Mouse (Mus musculus): ENCODE results near the gene Atp7a.

Gene Atp7a

DNA sequence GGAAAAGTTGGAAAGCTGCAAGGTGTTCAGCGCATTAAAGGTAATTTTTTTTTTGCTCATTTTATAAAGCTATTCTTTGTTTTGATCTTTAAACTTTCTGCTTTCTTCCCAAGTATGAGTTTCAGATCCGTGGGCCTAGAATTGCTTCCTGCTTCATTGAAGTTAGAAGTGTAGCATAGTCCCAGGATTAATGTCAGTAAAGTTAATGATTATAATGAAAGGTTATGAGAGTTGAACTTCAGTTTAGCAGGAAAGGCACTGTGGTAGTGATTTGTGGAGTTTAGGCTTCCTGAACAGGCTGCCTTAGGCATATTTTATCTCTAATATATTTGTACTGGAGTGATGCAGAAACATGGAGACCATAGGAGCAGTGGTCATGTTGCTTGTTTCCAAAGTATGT, 58.5 kb downstream of the Atp7a start:
- H3K9me3 ChIP-seq (ENCODE audit: low read length), result no peaks in the 10 kb centered on the region
- no peak for TF ChIP-seq CTCF (conservative IDR thresholded peaks at IDR 0.05; ENCODE audit: low read length)
- TF ChIP-seq NANOG (IDR thresholded peaks at IDR 0.05; ENCODE audit: borderline replicate concordance, low read length), result no peak
- TF ChIP-seq POU5F1 (IDR thresholded peaks at IDR 0.05; ENCODE audit: borderline replicate concordance, low read length), result no peak

DNA sequence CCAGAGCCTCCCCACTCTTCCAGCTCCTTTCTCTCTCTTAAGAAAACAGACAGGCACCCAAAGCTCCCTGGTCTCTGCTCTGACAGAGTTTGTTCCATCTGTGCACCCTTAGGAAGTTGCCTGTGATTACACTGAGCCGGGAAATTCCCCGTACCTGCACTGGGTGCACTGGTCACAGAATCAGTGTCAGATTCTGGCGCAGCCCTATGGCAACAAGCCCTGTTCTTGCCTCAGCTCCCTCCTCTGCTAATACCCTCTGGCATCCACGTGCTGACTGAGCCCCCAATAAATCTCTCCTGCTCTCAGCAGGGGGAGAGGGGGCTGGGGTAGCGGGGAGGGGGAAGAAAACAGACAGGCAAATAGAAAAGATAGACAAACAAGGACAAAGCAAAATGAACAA, 65.9 kb downstream of the Atp7a start:
- Histone ChIP-seq H3K4me3 (replicated peaks; ENCODE audit: low read length) (no peak overlapping the region), H3K27me3 (ENCODE audit: insufficient read depth, low read length) (no peaks in the 10 kb centered on the region), H3K9me3 (ENCODE audit: low read length) (no peaks in the 10 kb centered on the region), H3K4me1 (replicated peaks; ENCODE audit: low read depth, low read length) (no peaks in the 10 kb centered on the region), H3K36me3 (ENCODE audit: insufficient read depth, low read length) (no peaks in the 10 kb centered on the region)
- no peak for TF ChIP-seq NANOG (IDR thresholded peaks at IDR 0.05; ENCODE audit: borderline replicate concordance, low read length)
- TF ChIP-seq POU5F1 (IDR thresholded peaks at IDR 0.05; ENCODE audit: borderline replicate concordance, low read length), result no peak
- no peak for TF ChIP-seq CTCF (conservative IDR thresholded peaks at IDR 0.05; ENCODE audit: low read length)

More for the DNA sequence above, 58.5 kb downstream of the Atp7a start:
- Histone ChIP-seq H3K36me3 (ENCODE audit: insufficient read depth, low read length) (peaks cover 9% of the 10 kb centered on the region), H3K27me3 (ENCODE audit: insufficient read depth, low read length) (no peaks in the 10 kb centered on the region), H3K4me3 (replicated peaks; ENCODE audit: low read length) (no peak overlapping the region), H3K4me1 (replicated peaks; ENCODE audit: low read depth, low read length) (peaks cover 7% of the 10 kb centered on the region; the same call in 1 of the 2 replicates)

- Histone ChIP-seq H3K4me3 (replicated peaks; ENCODE audit: low read length) (no peak overlapping the region), H3K36me3 (ENCODE audit: insufficient read depth, low read length) (peaks cover 20% of the 10 kb centered on the region), H3K4me1 (replicated peaks; ENCODE audit: low read depth, low read length) (no peaks in the 10 kb centered on the region), H3K9me3 (ENCODE audit: low read length) (no peaks in the 10 kb centered on the region), H3K27me3 (ENCODE audit: insufficient read depth, low read length) (no peaks in the 10 kb centered on the region)
- TF ChIP-seq POU5F1 (IDR thresholded peaks at IDR 0.05; ENCODE audit: borderline replicate concordance, low read length) (no peak), CTCF (conservative IDR thresholded peaks at IDR 0.05; ENCODE audit: low read length) (no peak), NANOG (IDR thresholded peaks at IDR 0.05; ENCODE audit: borderline replicate concordance, low read length) (no peak)
These were observed 78.4 kb downstream of the Atp7a start for GRCm38 (mm10) chrX:106105464-106105863.

DNA sequence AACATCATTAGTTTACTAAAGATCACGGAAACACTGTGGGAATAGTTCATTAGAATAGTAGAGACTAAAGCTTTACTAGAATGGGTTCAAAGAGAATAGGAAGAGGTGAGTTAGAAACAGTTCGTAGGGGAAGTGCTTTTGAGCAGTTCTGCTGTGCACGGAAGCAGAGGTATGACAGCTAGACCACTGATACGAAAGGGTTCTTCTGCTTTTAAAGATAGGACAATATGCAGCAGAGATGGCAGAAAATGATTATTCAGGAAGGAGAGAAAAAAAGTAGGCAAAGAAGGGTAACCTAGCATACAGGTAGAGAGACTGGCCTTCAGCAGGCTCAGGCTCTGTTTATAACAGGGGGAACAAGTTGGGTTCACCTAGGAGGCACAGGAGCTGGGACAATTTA, 86.8 kb downstream of the Atp7a start:
- H3K9me3 ChIP-seq (ENCODE audit: low read length), result no peaks in the 10 kb centered on the region
- no peak overlapping the region for H3K4me3 ChIP-seq (replicated peaks; ENCODE audit: low read length)
- no peaks in the 10 kb centered on the region for H3K4me1 ChIP-seq (replicated peaks; ENCODE audit: low read depth, low read length)
- TF ChIP-seq NANOG (IDR thresholded peaks at IDR 0.05; ENCODE audit: borderline replicate concordance, low read length), result no peak
- no peak for TF ChIP-seq POU5F1 (IDR thresholded peaks at IDR 0.05; ENCODE audit: borderline replicate concordance, low read length)
- no peak for TF ChIP-seq CTCF (conservative IDR thresholded peaks at IDR 0.05; ENCODE audit: low read length)
- no peaks in the 10 kb centered on the region for H3K27me3 ChIP-seq (ENCODE audit: insufficient read depth, low read length)
- H3K36me3 ChIP-seq (ENCODE audit: insufficient read depth, low read length), result peaks cover 8% of the 10 kb centered on the region

DNA sequence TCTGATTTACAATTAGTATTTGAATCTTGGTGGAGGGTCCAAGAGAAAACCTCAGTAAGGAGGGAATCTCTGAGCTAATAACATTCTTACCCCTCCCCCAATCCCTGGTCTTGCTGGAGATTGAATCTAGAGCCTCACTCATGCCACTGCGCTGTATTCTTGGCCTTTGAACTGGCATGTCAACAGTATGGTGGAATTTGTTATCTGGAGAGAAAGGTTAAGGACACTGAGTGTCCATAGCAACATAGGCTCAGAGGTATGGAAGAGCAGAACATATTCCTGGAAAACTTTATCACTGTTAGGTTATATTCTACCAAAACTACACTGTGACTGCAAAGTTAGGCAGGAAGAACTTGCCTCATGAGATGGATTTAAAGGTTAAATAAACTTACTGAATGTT, 87.6 kb downstream of the Atp7a start:
- no peaks in the 10 kb centered on the region for H3K9me3 ChIP-seq (ENCODE audit: low read length)
- no peaks in the 10 kb centered on the region for H3K27me3 ChIP-seq (ENCODE audit: insufficient read depth, low read length)
- peaks cover 8% of the 10 kb centered on the region for H3K36me3 ChIP-seq (ENCODE audit: insufficient read depth, low read length)
- TF ChIP-seq NANOG (IDR thresholded peaks at IDR 0.05; ENCODE audit: borderline replicate concordance, low read length), result no peak
- TF ChIP-seq CTCF (conservative IDR thresholded peaks at IDR 0.05; ENCODE audit: low read length), result no peak
- no peak for TF ChIP-seq POU5F1 (IDR thresholded peaks at IDR 0.05; ENCODE audit: borderline replicate concordance, low read length)
- no peak overlapping the region for H3K4me3 ChIP-seq (replicated peaks; ENCODE audit: low read length)
- no peaks in the 10 kb centered on the region for H3K4me1 ChIP-seq (replicated peaks; ENCODE audit: low read depth, low read length)

DNA sequence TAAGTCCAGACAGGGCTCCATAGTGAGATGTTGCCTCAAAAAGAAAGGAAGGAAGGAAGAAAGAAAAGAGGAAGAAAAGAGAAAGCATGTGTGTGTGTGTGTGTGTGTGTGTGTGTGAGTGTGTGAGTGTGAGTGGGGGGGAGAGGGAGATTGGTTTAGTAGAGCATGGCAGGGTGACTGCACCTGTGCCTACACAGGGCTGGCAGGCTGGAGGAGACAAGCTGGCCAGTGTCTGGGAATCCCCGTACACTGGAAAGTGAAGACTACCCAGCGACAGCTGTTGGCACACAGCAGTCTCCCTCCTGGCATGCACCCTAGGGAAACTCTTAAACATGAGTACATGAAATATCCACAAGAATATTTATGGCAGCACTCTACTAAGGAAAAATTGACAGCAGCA, 95.7 kb downstream of the Atp7a start:
- no peaks in the 10 kb centered on the region for H3K4me1 ChIP-seq (replicated peaks; ENCODE audit: low read depth, low read length)
- H3K36me3 ChIP-seq (ENCODE audit: insufficient read depth, low read length), result peaks cover 8% of the 10 kb centered on the region
- no peaks in the 10 kb centered on the region for H3K27me3 ChIP-seq (ENCODE audit: insufficient read depth, low read length)
- TF ChIP-seq CTCF (conservative IDR thresholded peaks at IDR 0.05; ENCODE audit: low read length), result no peak
- no peak overlapping the region for H3K4me3 ChIP-seq (replicated peaks; ENCODE audit: low read length)
- H3K9me3 ChIP-seq (ENCODE audit: low read length), result no peaks in the 10 kb centered on the region

DNA sequence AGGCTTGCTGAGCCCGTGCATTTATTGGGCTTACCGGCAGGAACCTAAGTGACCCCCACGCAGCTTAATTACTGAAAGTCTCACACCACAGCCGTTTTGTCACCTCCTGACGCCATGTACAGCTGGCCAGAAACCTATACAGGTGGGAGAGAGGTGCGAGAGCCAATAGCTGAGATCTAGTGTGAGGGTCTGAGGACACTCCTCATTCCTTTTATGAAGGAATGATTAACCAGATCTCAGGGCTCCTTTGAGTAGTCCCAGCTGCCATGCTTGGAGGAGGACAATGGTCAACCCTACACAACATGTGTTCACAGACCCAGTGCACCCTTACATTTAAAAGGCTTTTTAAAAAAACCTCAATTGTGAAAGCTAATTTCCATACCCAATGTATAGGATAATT, 101.2 kb downstream of the Atp7a start:
- Histone ChIP-seq H3K36me3 (ENCODE audit: insufficient read depth, low read length) (peaks cover 4% of the 10 kb centered on the region), H3K9me3 (ENCODE audit: low read length) (no peaks in the 10 kb centered on the region), H3K4me3 (replicated peaks; ENCODE audit: low read length) (no peak overlapping the region), H3K4me1 (replicated peaks; ENCODE audit: low read depth, low read length) (no peaks in the 10 kb centered on the region), H3K27me3 (ENCODE audit: insufficient read depth, low read length) (no peaks in the 10 kb centered on the region)
- TF ChIP-seq NANOG (IDR thresholded peaks at IDR 0.05; ENCODE audit: borderline replicate concordance, low read length) (no peak), POU5F1 (IDR thresholded peaks at IDR 0.05; ENCODE audit: borderline replicate concordance, low read length) (no peak), CTCF (conservative IDR thresholded peaks at IDR 0.05; ENCODE audit: low read length) (no peak)

- Histone ChIP-seq H3K36me3 (ENCODE audit: insufficient read depth, low read length) (no peaks in the 10 kb centered on the region), H3K9me3 (ENCODE audit: low read length) (no peaks in the 10 kb centered on the region), H3K27me3 (ENCODE audit: insufficient read depth, low read length) (no peaks in the 10 kb centered on the region), H3K4me1 (replicated peaks; ENCODE audit: low read depth, low read length) (no peaks in the 10 kb centered on the region), H3K4me3 (replicated peaks; ENCODE audit: low read length) (no peak overlapping the region)
- TF ChIP-seq NANOG (IDR thresholded peaks at IDR 0.05; ENCODE audit: borderline replicate concordance, low read length) (no peak), CTCF (conservative IDR thresholded peaks at IDR 0.05; ENCODE audit: low read length) (no peak), POU5F1 (IDR thresholded peaks at IDR 0.05; ENCODE audit: borderline replicate concordance, low read length) (no peak)
These were observed 102.8 kb downstream of the Atp7a start for GRCm38 (mm10) chrX:106129877-106130276.

DNA sequence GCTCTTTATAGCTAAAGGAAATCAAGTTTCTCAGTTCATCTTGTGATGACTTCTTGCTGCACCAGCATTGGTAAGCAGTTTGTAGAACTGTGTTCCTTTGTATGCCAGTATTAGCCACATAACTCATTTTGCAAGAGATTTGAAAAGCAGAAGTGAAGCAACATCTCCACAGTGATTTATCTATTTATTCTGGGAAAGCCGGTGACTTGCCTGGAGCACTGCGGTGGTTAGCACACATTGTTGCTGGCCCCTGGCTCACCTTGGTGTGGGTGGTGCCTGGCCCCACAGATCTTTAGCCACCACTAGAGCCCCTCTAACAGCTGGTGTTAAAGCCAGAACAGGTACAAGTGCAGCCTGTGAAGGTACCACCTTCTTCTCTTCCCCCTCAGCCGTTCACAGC, 107.8 kb downstream of the Atp7a start:
- no peaks in the 10 kb centered on the region for H3K36me3 ChIP-seq (ENCODE audit: insufficient read depth, low read length)
- no peak overlapping the region for H3K4me3 ChIP-seq (replicated peaks; ENCODE audit: low read length)
- H3K4me1 ChIP-seq (replicated peaks; ENCODE audit: low read depth, low read length), result no peaks in the 10 kb centered on the region
- no peaks in the 10 kb centered on the region for H3K9me3 ChIP-seq (ENCODE audit: low read length)
- no peaks in the 10 kb centered on the region for H3K27me3 ChIP-seq (ENCODE audit: insufficient read depth, low read length)
- TF ChIP-seq POU5F1 (IDR thresholded peaks at IDR 0.05; ENCODE audit: borderline replicate concordance, low read length) (no peak), NANOG (IDR thresholded peaks at IDR 0.05; ENCODE audit: borderline replicate concordance, low read length) (no peak), CTCF (conservative IDR thresholded peaks at IDR 0.05; ENCODE audit: low read length) (no peak)
